Mouse (Mus musculus): ENCODE data around the gene B230104I21Rik. TPM values are rescaled to one million over a fixed set of nuclear protein-coding genes. Genes with fewer than 3 reads are reported as not detected.
A peak's percentile ranks its signal among the peaks of the same experiment; 100 is the strongest.

The B230104I21Rik gene
- polyA plus RNA-seq (2017; shearing (Covaris generic)) = not detected

GRCm38 (mm10) chr4:154335761-154336160 is at the start of gene B230104I21Rik:
Gene B230104I21Rik, plus strand, starts transcription at chr4:154336127.
- ATAC-seq = no peak

GRCm38 (mm10) chr4:154293735-154294201 is 42.2 kb upstream of the B230104I21Rik start:
- ATAC-seq = no peak

- no peak for ATAC-seq
These were observed 41.6 kb upstream of the B230104I21Rik start for GRCm38 (mm10) chr4:154294262-154294731.

GRCm38 (mm10) chr4:154297761-154298160 is 38.2 kb upstream of the B230104I21Rik start:
- peak; percentile 53 for ATAC-seq

GRCm38 (mm10) chr4:154299541-154300271 is 36.2 kb upstream of the B230104I21Rik start:
- peak; percentile 36 for ATAC-seq

GRCm38 (mm10) chr4:154301466-154301881 is 34.5 kb upstream of the B230104I21Rik start, which contains the start of gene Arhgef16:
Gene Arhgef16, minus strand, starts transcription at chr4:154301676.
- ATAC-seq = peak; percentile 49

GRCm38 (mm10) chr4:154309131-154309530 is 26.8 kb upstream of the B230104I21Rik start:
- ATAC-seq = no peak

- no peak for ATAC-seq
These were observed 25.2 kb upstream of the B230104I21Rik start for GRCm38 (mm10) chr4:154310576-154311262.

- no peak for ATAC-seq
These were observed 23.6 kb upstream of the B230104I21Rik start for GRCm38 (mm10) chr4:154312143-154312812.

- ATAC-seq = no peak
These were observed 22.8 kb upstream of the B230104I21Rik start for GRCm38 (mm10) chr4:154312935-154313621.

GRCm38 (mm10) chr4:154313622-154313967 is 22.3 kb upstream of the B230104I21Rik start:
- no peak for ATAC-seq

GRCm38 (mm10) chr4:154325410-154325809 is 10.5 kb upstream of the B230104I21Rik start:
- ATAC-seq = no peak

GRCm38 (mm10) chr4:154328431-154328830 is 7.5 kb upstream of the B230104I21Rik start:
- ATAC-seq = no peak

- no peak for ATAC-seq
These were observed 7.1 kb upstream of the B230104I21Rik start for GRCm38 (mm10) chr4:154328836-154329235.

- ATAC-seq = no peak
These were observed 5.9 kb upstream of the B230104I21Rik start for GRCm38 (mm10) chr4:154330001-154330400.

- no peak for ATAC-seq
These were observed 4.7 kb upstream of the B230104I21Rik start for GRCm38 (mm10) chr4:154331271-154331670.

GRCm38 (mm10) chr4:154333300-154333699 is 2.6 kb upstream of the B230104I21Rik start:
- no peak for ATAC-seq

GRCm38 (mm10) chr4:154334699-154335402 is 1.1 kb upstream of the B230104I21Rik start:
- no peak for ATAC-seq

GRCm38 (mm10) chr4:154336650-154337049 is 723 bp downstream of the B230104I21Rik start:
- no peak for ATAC-seq

GRCm38 (mm10) chr4:154346731-154347522 is 11.0 kb downstream of the B230104I21Rik start:
- ATAC-seq = no peak

Measured in inflammation-experienced regulatory T-cells, adult 6 months (primary cell).